Mouse (Mus musculus): Measurements from ENCODE around the gene Myo5a. TPM values are rescaled to one million over a fixed set of nuclear protein-coding genes. Genes with fewer than 3 reads are reported as not detected.

The Myo5a gene
- 100 to 1,000 TPM; 112 to 114 TPM for total RNA-seq (2023)

GRCm38 (mm10) chr9:75070457-75071028 lies at the start of gene Myo5a:
Myo5a (plus strand) TSS chr9:75071015.

GRCm38 (mm10) chr9:75037451-75038356 lies 33.1 kb upstream of the Myo5a start, which contains the start of gene Arpp19:
Arpp19 (plus strand) TSS chr9:75037614.

GRCm38 (mm10) chr9:75231841-75232746 lies 161.3 kb downstream of the Myo5a start, which contains the start of gene Myo5c:
Myo5c (plus strand) TSS chr9:75232020.

Other genes starting within 250 kb of the Myo5a start
- gene Onecut1, start 209.1 kb upstream of the Myo5a start, total RNA-seq (2023): not detected
- gene Fam214a, start 118.1 kb upstream of the Myo5a start, total RNA-seq (2023): 10 to 100 TPM; 38.0 to 38.4 TPM
- 100 to 1,000 TPM in 1 of 2 experiments, 10 to 100 TPM in 1; 92.4 to 151 TPM for gene Arpp19, start 33.4 kb upstream of the Myo5a start, total RNA-seq (2023)
- not detected for gene Myo5c, start 161.0 kb downstream of the Myo5a start, total RNA-seq (2023)
- 1 to 10 TPM; 1.4 to 2.2 TPM for gene Gnb5, start 235.3 kb downstream of the Myo5a start, total RNA-seq (2023)